Mouse (Mus musculus): ENCODE results near the gene Mgmt.

DNA sequence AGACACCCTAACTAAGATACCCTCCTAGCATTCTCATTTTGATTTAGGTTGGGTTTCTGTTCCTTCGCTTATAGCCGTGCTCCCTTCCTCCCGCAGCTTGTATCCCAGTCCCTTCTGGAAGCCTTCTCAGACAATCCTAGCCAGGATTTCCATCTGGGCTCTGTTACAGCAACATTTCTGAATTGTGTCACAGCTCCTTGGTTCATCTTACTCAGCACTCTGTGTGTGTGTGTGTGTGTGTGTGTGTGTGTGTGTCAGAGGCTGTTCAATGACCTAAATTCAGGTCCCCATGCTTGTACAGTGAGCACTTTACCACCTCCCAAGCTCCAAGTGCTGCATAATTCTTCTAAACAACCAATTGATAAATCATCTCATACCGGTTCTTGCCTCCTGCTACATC is 14.0 kb upstream of the Mgmt start:
- no peak for TF ChIP-seq POLR2A (IDR thresholded peaks at IDR 0.05; ENCODE audit: borderline replicate concordance, low read depth, low read length)
- no peak for TF ChIP-seq CTCF (IDR thresholded peaks at IDR 0.05; ENCODE audit: low read depth, low read length)

All from bone marrow macrophage, adult 2 months (primary cell).